Mouse (Mus musculus) small intestine, adult 2 months (tissue): ENCODE measurements around the gene Sgpp1. TPM values are rescaled to one million over a fixed set of nuclear protein-coding genes. Genes with fewer than 3 reads are reported as not detected.
"Not testable (repeated sequence)": the region's sequence is repeated elsewhere in the genome, so short reads cannot be mapped to it uniquely, and the experiment has no call there.

Experiments
- H3K27ac ChIP-seq: fragments of 200-500 bp; 2 replicates; pipeline ENCODE4 v1.5.1; 2012; ENCODE audit warnings: low read depth, low read length, control low read depth, inconsistent platforms; ENCODE audit not compliant: insufficient read depth
- H3K27me3 ChIP-seq: fragments of 200-500 bp; 2 replicates; pipeline ENCODE4 v1.6.1; 2012; ENCODE audit warnings: mild to moderate bottlenecking, moderate library complexity, low read length, inconsistent platforms; ENCODE audit not compliant: control insufficient read depth, insufficient read depth
- H3K36me3 ChIP-seq: fragments of 200-500 bp; 2 replicates; pipeline ENCODE4 v1.6.1; 2012; ENCODE audit warnings: mild to moderate bottlenecking, low read length, control low read depth, inconsistent platforms; ENCODE audit not compliant: control insufficient read depth, insufficient read depth
- H3K4me1 ChIP-seq: fragments of 200-500 bp; 2 replicates; pipeline ENCODE4 v1.6.1; 2012; ENCODE audit warnings: low read length, inconsistent platforms, mixed read lengths; ENCODE audit not compliant: control insufficient read depth, insufficient read depth, insufficient read length
- H3K4me3 ChIP-seq: fragments of 200-500 bp; 2 replicates; pipeline ENCODE4 v1.5.1; 2012; ENCODE audit warnings: low read depth, mild to moderate bottlenecking, control low read depth, inconsistent platforms, low read length, moderate library complexity
- CTCF ChIP-seq: fragments of 200-500 bp; IDR thresholded peaks from 2 replicates; pipeline ENCODE4 v1.5.1; 2012; ENCODE audit warnings: low read depth, mild to moderate bottlenecking, control low read depth, inconsistent platforms, low read length, moderate library complexity, mixed read lengths; ENCODE audit not compliant: insufficient replicate concordance, insufficient read length; ENCODE audit errors: extremely low read depth
- POLR2A ChIP-seq: fragments of 200-500 bp; IDR thresholded peaks from 2 replicates; pipeline ENCODE4 v1.6.1; 2012; ENCODE audit warnings: low read depth, mild to moderate bottlenecking, control low read depth, inconsistent platforms, low read length, moderate library complexity
- WGBS: fragments of 180-500 bp; shearing (Covaris S2); methylation state at CpG from one replicate; pipeline ENCODE4 v1.1.7; 2018; 5-methylcytosine and 5-hydroxymethylcytosine counted together
- polyA plus RNA-seq: library from polyadenylated mRNA; depleted of rRNA; stranded (reverse); fragments of >200 nt; gene quantifications from 2 replicates; pipeline ENCODE4 v1.2.3, GENCODE M21; 2012

Gene Sgpp1
- polyA plus RNA-seq, 1 experiment: 13.1 TPM

DNA sequence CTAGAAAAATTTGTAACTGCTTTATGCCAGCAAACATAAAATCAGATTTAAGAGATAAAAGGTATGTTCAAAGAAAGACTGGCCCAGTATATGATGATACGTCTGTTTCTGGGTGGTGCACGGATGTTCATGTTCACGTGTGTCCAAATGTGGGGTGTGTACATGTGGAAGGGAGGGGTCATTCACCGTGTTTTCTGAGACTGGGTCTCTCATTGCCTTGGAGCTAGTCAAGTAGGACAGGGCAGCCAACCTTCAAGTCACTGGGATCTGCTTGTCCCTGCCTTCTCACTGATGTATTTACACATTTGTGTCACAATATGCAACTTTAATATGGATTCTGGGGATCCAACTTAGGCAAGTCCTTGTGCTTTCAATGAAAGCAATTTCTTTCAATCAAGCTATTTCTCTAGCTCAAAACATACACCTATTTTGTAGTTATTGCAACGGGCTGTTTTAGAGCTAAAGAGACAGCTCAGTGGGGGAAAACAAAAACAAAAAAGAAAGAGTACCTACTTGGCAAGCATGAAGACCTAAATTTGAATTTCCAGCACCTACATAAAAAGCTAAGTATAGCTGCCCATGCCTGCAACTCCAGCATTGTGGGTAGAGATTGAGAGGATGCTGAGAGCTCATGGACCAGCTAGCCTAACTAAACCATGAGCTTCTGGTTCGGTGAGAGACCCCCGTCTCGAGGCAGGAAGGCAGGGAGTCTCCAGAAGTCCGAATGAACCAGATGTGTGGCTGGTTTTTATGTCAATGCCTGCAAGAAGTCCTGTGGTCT is 24.7 kb downstream of the Sgpp1 start:
- no peak overlapping the region for H3K27ac ChIP-seq
- H3K27me3 ChIP-seq: no peaks in the 10 kb centered on the region
- TF ChIP-seq POLR2A (no peak), CTCF (no peak)
- H3K36me3 ChIP-seq: peaks cover 8% of the 10 kb centered on the region
- no peaks in the 10 kb centered on the region for H3K4me1 ChIP-seq
- WGBS: 93% methylated on average over 9 of the region's 9 CpGs
- H3K4me3 ChIP-seq: no peak overlapping the region

DNA sequence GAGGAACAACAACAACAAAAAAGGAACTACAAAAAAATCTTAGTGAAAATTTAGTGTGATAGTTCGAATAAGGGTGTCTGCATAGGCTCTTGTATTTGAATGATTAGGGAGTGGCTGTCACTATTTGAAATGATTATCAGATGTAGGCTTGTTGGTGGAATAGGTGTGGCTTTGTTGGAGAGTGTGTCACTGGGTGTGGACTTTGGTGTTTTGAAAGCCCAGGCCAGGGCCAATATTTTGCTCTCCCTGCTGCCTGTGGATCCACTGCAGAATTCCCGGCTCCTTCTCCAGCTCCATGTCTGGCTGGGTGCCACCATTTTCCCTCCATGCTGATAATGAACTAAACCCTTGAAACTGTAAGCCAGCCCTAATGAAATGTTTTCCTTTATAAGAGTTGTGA is 26.0 kb downstream of the Sgpp1 start:
- Histone ChIP-seq H3K27me3 (no peaks in the 10 kb centered on the region), H3K36me3 (peaks cover 5% of the 10 kb centered on the region; the same call in 1 of the 2 replicates)
- WGBS: 22% methylated on average over 2 of the region's 2 CpGs

DNA sequence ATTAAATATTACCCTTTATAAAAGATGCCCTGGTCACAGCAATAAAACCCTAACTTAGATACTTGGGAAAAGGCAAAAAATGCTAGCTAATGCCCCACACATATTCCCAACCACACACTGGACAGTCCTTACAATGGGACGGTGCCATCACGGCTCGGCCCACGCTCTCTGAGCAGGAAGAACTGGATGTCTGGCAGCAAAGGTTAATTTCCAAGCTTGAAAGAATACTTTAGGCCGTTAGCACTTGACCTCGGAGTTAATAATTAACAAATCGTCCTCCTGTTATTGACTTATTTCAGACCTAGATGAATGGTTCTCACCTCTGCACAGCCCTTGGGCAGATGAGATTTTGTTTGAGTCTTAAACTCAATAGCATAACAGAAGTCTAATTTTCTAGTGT is 28.9 kb downstream of the Sgpp1 start:
- 31% methylated on average over 7 of the region's 7 CpGs for WGBS
- no peaks in the 10 kb centered on the region for H3K4me1 ChIP-seq
- peak overlapping the region; percentile 39; the same call in 1 of the 2 replicates for H3K4me3 ChIP-seq
- TF ChIP-seq CTCF (no peak), POLR2A (no peak)
- H3K27ac ChIP-seq: peak overlapping the region; percentile 70; the same call in 1 of the 2 replicates
- no peaks in the 10 kb centered on the region for H3K27me3 ChIP-seq
- no peaks in the 10 kb centered on the region for H3K36me3 ChIP-seq

More for the DNA sequence above, 26.0 kb downstream of the Sgpp1 start:
- Histone ChIP-seq H3K4me3 (no peak overlapping the region), H3K4me1 (no peaks in the 10 kb centered on the region), H3K27ac (no peak overlapping the region)
- TF ChIP-seq CTCF (no peak), POLR2A (no peak)

DNA sequence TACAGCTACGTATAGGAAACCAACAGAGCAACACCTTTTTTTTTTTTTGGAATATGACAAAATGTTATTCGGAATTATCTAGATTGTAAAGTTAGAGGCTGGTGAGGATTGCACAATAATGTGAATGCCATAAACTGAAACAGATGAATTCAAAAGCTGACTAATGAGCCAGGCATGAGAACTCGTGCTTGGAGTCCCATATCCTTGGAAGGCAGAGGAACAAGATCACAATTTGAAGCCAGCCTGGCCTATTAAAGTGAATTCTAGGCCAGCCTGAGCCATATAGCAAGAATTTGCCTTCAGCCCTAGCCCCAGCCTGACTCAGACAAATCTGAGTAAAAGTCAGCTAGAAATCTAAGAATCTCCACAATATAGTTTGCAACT is 32.8 kb downstream of the Sgpp1 start:
- Histone ChIP-seq H3K4me3 (no peak overlapping the region), H3K27ac (no peak overlapping the region), H3K27me3 (no peaks in the 10 kb centered on the region), H3K36me3 (no peaks in the 10 kb centered on the region), H3K4me1 (no peaks in the 10 kb centered on the region)
- WGBS: 52% methylated on average over 3 of the region's 3 CpGs
- TF ChIP-seq POLR2A: no peak
- TF ChIP-seq CTCF: no peak

DNA sequence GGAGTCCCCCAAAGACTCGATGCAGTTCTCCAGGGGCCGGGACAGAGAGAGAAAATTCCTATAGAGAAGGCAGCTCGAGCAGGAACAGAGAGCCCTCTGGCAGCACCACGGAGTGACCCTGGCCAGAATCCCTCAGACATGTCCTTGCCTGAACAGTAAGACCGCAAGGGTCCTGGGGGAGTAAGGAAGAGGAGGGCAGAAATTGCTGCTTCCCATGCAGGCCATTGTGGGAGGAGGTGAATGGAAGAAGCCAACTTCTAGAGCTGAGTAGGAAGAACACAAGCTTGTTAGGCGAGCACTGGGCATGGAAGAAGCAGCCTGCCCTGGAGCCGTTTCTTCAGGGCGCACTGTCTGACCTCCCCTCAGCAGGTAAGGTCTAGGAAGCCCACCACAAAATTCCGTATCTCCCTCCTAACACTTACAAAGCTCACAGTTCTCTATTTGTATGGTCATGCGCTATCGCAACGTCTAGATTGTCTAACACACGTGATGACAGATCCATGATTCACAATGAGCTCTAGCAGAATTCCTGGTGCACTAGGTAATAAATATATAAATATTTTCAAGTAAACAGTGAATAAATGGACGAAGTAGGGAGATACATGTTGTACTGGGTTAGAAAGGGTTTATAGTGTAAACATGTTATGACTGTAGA is 33.3 kb downstream of the Sgpp1 start:
- Histone ChIP-seq H3K27me3 (no peaks in the 10 kb centered on the region), H3K27ac (no peak overlapping the region), H3K36me3 (no peaks in the 10 kb centered on the region), H3K4me3 (no peak overlapping the region), H3K4me1 (no peaks in the 10 kb centered on the region)
- TF ChIP-seq CTCF (no peak), POLR2A (no peak)
- WGBS: 81% methylated on average over 14 of the region's 14 CpGs

DNA sequence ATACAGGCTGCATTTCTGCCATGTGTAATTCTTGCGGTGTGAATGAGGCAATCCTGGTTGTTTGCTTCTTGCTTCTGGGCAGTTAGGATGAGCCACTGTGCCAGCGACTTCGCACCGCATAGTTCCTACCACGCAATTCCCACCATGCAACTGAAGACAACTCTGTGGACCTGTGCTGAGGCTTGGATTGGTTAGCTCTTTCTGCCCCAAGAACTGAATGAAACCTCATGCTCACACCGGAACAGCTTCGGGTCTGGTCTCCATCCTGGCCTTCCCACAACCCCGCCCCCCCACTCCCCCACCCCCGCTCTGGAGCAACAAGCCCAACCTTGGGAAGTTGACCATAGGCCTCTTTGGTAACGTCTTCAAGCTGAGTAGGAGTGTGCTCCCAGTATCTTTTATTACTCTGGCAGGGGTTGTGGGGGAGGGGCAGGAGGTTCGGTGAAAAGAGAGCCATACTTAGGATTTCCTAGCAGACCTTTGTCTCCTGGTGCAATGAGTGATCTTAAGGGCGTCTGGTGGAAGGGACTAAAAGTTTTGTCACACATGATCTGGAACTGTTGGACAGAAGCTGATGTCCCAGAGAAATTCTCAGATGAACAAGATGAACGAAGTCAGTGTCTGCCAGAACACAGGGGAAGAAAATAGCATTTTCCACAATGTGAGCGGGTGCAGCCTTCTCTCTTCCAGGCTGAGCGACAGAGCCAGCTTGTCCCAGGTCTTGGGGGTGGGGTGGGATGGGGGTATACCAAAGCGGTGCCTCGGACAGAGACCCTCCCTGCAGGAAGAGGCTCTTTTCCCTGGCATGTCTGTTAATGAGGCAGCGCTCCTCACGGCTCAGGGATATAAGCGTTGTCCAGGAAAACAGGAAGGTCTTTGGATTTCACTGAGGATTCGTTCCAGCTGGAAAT is 34.1 kb downstream of the Sgpp1 start:
- Histone ChIP-seq H3K36me3 (no peaks in the 10 kb centered on the region), H3K27ac (no peak overlapping the region), H3K4me3 (no peak overlapping the region), H3K27me3 (no peaks in the 10 kb centered on the region), H3K4me1 (no peaks in the 10 kb centered on the region)
- WGBS: 43% methylated on average over 21 of the region's 21 CpGs
- TF ChIP-seq CTCF: no peak
- no peak for TF ChIP-seq POLR2A

DNA sequence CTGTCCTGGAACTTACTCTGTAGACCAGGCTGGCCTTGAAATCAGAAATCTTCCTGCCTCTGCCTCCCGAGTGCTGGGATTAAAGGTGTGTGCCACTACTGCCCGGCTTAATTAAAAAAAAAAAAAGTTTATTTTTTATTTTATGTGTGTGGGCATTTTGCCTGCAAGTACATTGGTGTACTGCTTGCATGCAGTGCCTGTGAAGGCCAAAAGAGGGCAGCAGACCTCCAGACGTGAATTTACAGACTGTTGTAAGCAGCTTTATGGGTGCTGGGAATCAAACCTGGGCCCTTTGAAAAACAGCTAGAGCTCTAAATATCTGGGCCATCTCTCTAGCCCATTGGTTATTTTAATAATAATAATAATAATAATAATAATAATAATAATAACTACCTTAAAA is 36.8 kb downstream of the Sgpp1 start:
- H3K27ac ChIP-seq: no peak overlapping the region
- no peaks in the 10 kb centered on the region for H3K4me1 ChIP-seq
- WGBS: 98% methylated on average over 3 of the region's 3 CpGs
- H3K27me3 ChIP-seq: no peaks in the 10 kb centered on the region
- TF ChIP-seq CTCF (no peak), POLR2A (no peak)
- H3K36me3 ChIP-seq: no peaks in the 10 kb centered on the region
- H3K4me3 ChIP-seq: no peak overlapping the region

DNA sequence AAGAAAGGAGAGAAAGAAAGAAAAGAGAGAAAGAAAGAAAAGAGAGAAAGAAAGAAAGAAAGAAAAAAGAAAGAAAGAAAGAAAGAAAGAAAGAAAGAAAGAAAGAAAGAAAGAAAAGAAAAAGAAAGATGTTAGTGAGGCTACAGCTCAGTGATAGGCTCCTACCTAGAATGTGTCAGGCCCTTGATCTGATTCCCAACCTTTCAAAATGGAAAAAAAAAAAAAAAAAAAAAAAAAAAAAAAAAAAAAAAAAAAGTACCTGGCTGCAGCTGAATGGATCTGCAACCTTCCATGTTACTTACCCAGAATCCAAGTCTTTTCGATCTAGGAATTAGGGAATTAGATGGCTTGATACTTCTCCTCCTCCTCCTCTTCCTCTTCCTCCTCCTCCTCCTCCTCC is 39.7 kb downstream of the Sgpp1 start:
- not testable (repeated sequence) for H3K4me1 ChIP-seq, H3K27ac ChIP-seq, H3K27me3 ChIP-seq, H3K4me3 ChIP-seq, H3K36me3 ChIP-seq
- 73% methylated on average over 1 of the region's 1 CpGs for WGBS
